In genomic region chr5:138992611-138993370, GRCm38 (mm10) we compare ENCODE assay signal across 8 mouse cellular contexts. TPM values are rescaled to one million over a fixed set of nuclear protein-coding genes. Genes with fewer than 3 reads are reported as not detected.
DNase-seq lines count a peak whose midpoint lies in the region; ATAC-seq and TF ChIP-seq lines count a peak whose summit lies in the region.

No protein-coding gene starts in this region.

- H3K36me3 ChIP-seq in heart, embryonic 12.5 days, result peaks cover 6% of the 10 kb centered on the region
- peaks cover 4% of the 10 kb centered on the region; the same call in 1 of the 2 replicates for H3K36me3 ChIP-seq in heart, embryonic 16.5 days (ENCODE audit: control insufficient read depth, insufficient read depth)
- H3K36me3 ChIP-seq in myocyte (ENCODE audit: control insufficient read depth, insufficient read depth), result peaks cover 4% of the 10 kb centered on the region

- no peaks in the 10 kb centered on the region for H3K9me3 ChIP-seq in heart, embryonic 12.5 days (replicated peaks)
- no peaks in the 10 kb centered on the region for H3K9me3 ChIP-seq in heart, embryonic 16.5 days (replicated peaks; ENCODE audit: control insufficient read depth, low read length)

- no peak for ATAC-seq in heart, embryonic 12.5 days (ENCODE audit: insufficient number of reproducible peaks, low FRiP score)
- no peak for ATAC-seq in heart, embryonic 16.5 days (replicated peaks; ENCODE audit: extremely low read depth, insufficient read depth, low FRiP score)

- peak overlapping the region; percentile 94 for H3K9ac ChIP-seq in heart, embryonic 12.5 days
- H3K9ac ChIP-seq in heart, embryonic 16.5 days (ENCODE audit: low read length), result peak overlapping the region; percentile 90

- no peak for DNase-seq in heart, adult 11 months
- DNase-seq in kidney, postnatal 4 days, result peak; percentile 58 to 74
- no peak for DNase-seq in MN1 (ENCODE audit: low spot score)
- DNase-seq in spleen, adult 12 weeks (ENCODE audit: low spot score), result no peak

- H3K4me1 ChIP-seq in heart, embryonic 12.5 days (replicated peaks), result peaks cover 79% of the 10 kb centered on the region
- H3K4me1 ChIP-seq in cortical plate, adult 2 months (ENCODE audit: control insufficient read depth, insufficient read depth, low read length), result peaks cover 2% of the 10 kb centered on the region; the same call in 1 of the 2 replicates
- peaks cover 64% of the 10 kb centered on the region for H3K4me1 ChIP-seq in heart, embryonic 16.5 days (ENCODE audit: control insufficient read depth, insufficient read depth, low read length)

- 0 out of 2 replicates have a peak overlapping the region, but pooled peaks have one; percentile 96 for H3K27ac ChIP-seq in heart, embryonic 12.5 days (ENCODE audit: poor library complexity, severe bottlenecking)
- H3K27ac ChIP-seq in cortical plate, adult 2 months (ENCODE audit: insufficient read depth, low read length), result no peak overlapping the region
- peak overlapping the region; percentile 97 for H3K27ac ChIP-seq in heart, embryonic 16.5 days (ENCODE audit: low read length)

- peaks cover 54% of the 10 kb centered on the region for H3K79me2 ChIP-seq in myocyte (ENCODE audit: control insufficient read depth, insufficient read depth)

- peaks cover 38% of the 10 kb centered on the region for H3K27me3 ChIP-seq in heart, embryonic 12.5 days (replicated peaks)
- peaks cover 15% of the 10 kb centered on the region for H3K27me3 ChIP-seq in heart, embryonic 16.5 days (ENCODE audit: control insufficient read depth, insufficient read depth, low read length)
- no peaks in the 10 kb centered on the region for H3K27me3 ChIP-seq in myocyte (ENCODE audit: control insufficient read depth, insufficient read depth, insufficient read length)

- no peak for TF ChIP-seq POLR2A in cortical plate, adult 2 months (IDR thresholded peaks at IDR 0.05; ENCODE audit: extremely low read depth, insufficient read depth, low read length)
- TF ChIP-seq POLR2A in myocyte (IDR thresholded peaks at IDR 0.05; ENCODE audit: insufficient read length, low read depth), result peak; percentile 35

- peak overlapping the region; percentile 84 for H3K4me2 ChIP-seq in heart, embryonic 12.5 days
- peak overlapping the region; percentile 72 for H3K4me2 ChIP-seq in heart, embryonic 16.5 days (ENCODE audit: low read depth, low read length)
- peak overlapping the region; percentile 86 for H3K4me2 ChIP-seq in myocyte (ENCODE audit: low read depth)

- no peak for TF ChIP-seq CTCF in cortical plate, adult 2 months (IDR thresholded peaks at IDR 0.05; ENCODE audit: extremely low read depth, insufficient read depth, low read length)

- WGBS in heart, embryonic 12.5 days, result 3% methylated on average over 59 of the region's 59 CpGs
- whole genome bisulfite sequencing in heart, embryonic 16.5 days, result 6% methylated on average over 56 of the region's 59 CpGs

- peak overlapping the region; percentile 69 for H3K4me3 ChIP-seq in heart, embryonic 12.5 days
- H3K4me3 ChIP-seq in cortical plate, adult 2 months (ENCODE audit: insufficient read depth, low read length), result peak overlapping the region; percentile 90
- H3K4me3 ChIP-seq in heart, embryonic 16.5 days (ENCODE audit: low read length), result peak overlapping the region; percentile 78
- peak overlapping the region; percentile 92 for H3K4me3 ChIP-seq in myocyte

- peak overlapping the region; percentile 94 for H3ac ChIP-seq in myocyte (ENCODE audit: control insufficient read depth, insufficient read length)

TF ChIP-seq in myocyte, 11 proteins besides CTCF, POLR2A, EP300 and RAD21:
- TF ChIP-seq MYOG (IDR thresholded peaks at IDR 0.05; ENCODE audit: control insufficient read depth in 1 of 3, insufficient read depth in 1 of 3, insufficient read length in 2 of 3, low read depth in 2 of 3) (peak in 1 of 3 experiments; percentile 58), POLR2AphosphoS2 (IDR thresholded peaks at IDR 0.05; ENCODE audit: insufficient read length, low read depth) (peak; percentile 12), REST (IDR thresholded peaks at IDR 0.05; ENCODE audit: insufficient read depth, insufficient read length) (no peak)
TF ChIP-seq in myocyte: peak in this region for 2.

RNA-seq across cellular contexts. Expression of gene Pdgfa, which starts 4.4 kb away (rescaled TPM):
- polyA plus RNA-seq in heart, embryonic 12.5 days (2016; fragmentation: Nextera tagmentation; extraction: Ambion mirVana), result 34.4 and 37.4 TPM in 2 replicates
- 29.4 and 30.0 TPM in 2 replicates for polyA plus RNA-seq in cortical plate, adult 2 months (2012; rRNA removed)
- 54.0 and 56.0 TPM in 2 replicates for polyA plus RNA-seq in heart, embryonic 16.5 days (2015; fragmentation: Nextera tagmentation; extraction: Ambion mirVana)
- 43.7 TPM for polyA plus RNA-seq in myocyte (2012; fragmentation: generic; extraction: Trizol)

Comparison
In these comparisons a context has a peak if more than half of its experiments do, and no peak if none do; other contexts are left out.
1. DNase-seq: peak in kidney, postnatal 4 days (2 of 2); none in heart, adult 11 months (single experiment), MN1 (single experiment) and spleen, adult 12 weeks (single experiment).
2. Peak in every context shown above with its lines, with median percentiles within 50 percentile points of each other: H3K4me2 ChIP-seq and H3K4me3 ChIP-seq.